Mouse (Mus musculus) layer of hippocampus, adult 8-10 months (tissue): ENCODE results near the gene Vmn2r31. TPM values are rescaled to one million over a fixed set of nuclear protein-coding genes. Genes with fewer than 3 reads are reported as not detected.
"Not testable (repeated sequence)": the region's sequence is repeated elsewhere in the genome, so short reads cannot be mapped to it uniquely, and the experiment has no call there.

Source experiments
- DNase-seq, 2 experiments: peaks; one replicate each; pipeline ENCODE4 v3.0.0; 2022; ENCODE audit warnings: low spot score in 2 of 2
- total RNA-seq, 4 experiments: library from RNA; stranded (reverse); gene quantifications; 2 replicates each; pipeline ENCODE4 v1.2.4; 2022

The Vmn2r31 gene
- not detected for total RNA-seq

- not testable (repeated sequence) for DNase-seq
These were observed at the start of gene Vmn2r31 for GRCm38 (mm10) chr7:7399603-7400002. Gene Vmn2r31 (minus strand): TSS chr7:7399703.

GRCm38 (mm10) chr7:7374431-7374830, 25.1 kb downstream of the Vmn2r31 start, which contains the start of gene Gm45783:
Gene Gm45783 (minus strand): TSS chr7:7374573.
- not testable (repeated sequence) for DNase-seq

GRCm38 (mm10) chr7:7337509-7337908, 62.0 kb downstream of the Vmn2r31 start, which contains the start of gene Vmn2r30:
Gene Vmn2r30 (minus strand): TSS chr7:7337609.
- not testable (repeated sequence) for DNase-seq

Other genes starting within 250 kb of the Vmn2r31 start
- gene Zfp418, start 228.4 kb downstream of the Vmn2r31 start, total RNA-seq, result 1 to 10 TPM; 7.0 to 9.4 (median 8.6) TPM
- gene Zfp772, start 189.7 kb downstream of the Vmn2r31 start, total RNA-seq, result 10 to 100 TPM in 1 of 4 experiments, 1 to 10 TPM in 3; 7.0 to 10.2 (median 9.0) TPM
- 1 to 10 TPM; 1.9 to 4.2 (median 2.2) TPM for gene Vmn2r29, start 152.4 kb downstream of the Vmn2r31 start, total RNA-seq
- gene Gm45844, start 121.4 kb downstream of the Vmn2r31 start, total RNA-seq, result 10 to 100 TPM; 11.4 to 12.6 (median 11.8) TPM
- gene Clcn4, start 98.9 kb downstream of the Vmn2r31 start, total RNA-seq, result 100 to 1,000 TPM; 119 to 129 (median 124) TPM
- gene Vmn2r30, start 62.1 kb downstream of the Vmn2r31 start, total RNA-seq, result under 1 TPM; 0.16 to 0.45 (median 0.27) TPM
- gene Gm45783, start 25.1 kb downstream of the Vmn2r31 start, total RNA-seq, result under 1 TPM in 1 of 4 experiments, not detected in 3; 0.67 TPM
- not detected for gene Vmn2r32, start 80.3 kb upstream of the Vmn2r31 start, total RNA-seq
- gene Vmn2r33, start 167.1 kb upstream of the Vmn2r31 start, total RNA-seq, result not detected